Mouse (Mus musculus): ENCODE data around the gene Slc25a5.

Slc25a5 gene

DNA sequence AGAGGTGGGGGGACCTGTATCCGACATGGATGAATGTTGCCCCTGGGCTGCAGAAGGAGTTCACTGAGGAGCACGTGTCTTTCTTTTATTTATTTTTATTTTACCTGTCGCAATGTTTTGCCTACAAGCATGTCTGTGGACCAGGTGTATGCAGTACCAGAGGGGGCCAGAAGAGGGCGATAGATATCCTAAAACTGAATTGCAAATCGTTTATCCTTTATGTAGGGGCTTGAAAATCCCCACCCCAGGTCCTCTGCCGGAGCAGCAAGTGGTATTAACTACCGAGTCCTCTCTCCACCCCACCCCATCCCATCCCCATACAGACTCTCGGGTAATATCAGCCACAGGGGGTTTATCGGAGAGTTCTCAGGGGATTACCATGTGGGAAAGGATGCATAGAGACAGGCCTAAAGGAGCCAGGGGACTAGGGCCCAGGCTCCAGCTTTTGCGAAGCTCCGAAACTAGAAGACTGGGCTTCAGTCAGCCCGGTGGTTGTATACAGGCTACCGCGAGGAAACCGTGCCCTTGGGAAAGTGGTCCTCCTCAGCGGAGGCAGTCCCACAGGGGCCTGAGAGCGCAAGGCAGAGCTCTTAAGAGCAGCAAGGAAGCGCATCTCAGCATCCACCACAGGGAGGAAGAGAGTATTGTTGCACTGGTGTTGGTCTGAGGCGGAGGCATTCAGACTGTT lies 38.1 kb downstream of the Slc25a5 start:
- DNase-seq (ENCODE audit: low read depth in 1 of 2, low spot score in 2 of 2): peak in 1 of 2 experiments; percentile 32

GRCm38 (mm10) chrX:36837069-36837676 lies 41.7 kb downstream of the Slc25a5 start:
- no peak for DNase-seq (ENCODE audit: low read depth in 1 of 2, low spot score in 2 of 2)

GRCm38 (mm10) chrX:36839391-36839790 lies 43.9 kb downstream of the Slc25a5 start:
- DNase-seq (ENCODE audit: low read depth in 1 of 2, low spot score in 2 of 2): no peak

DNA sequence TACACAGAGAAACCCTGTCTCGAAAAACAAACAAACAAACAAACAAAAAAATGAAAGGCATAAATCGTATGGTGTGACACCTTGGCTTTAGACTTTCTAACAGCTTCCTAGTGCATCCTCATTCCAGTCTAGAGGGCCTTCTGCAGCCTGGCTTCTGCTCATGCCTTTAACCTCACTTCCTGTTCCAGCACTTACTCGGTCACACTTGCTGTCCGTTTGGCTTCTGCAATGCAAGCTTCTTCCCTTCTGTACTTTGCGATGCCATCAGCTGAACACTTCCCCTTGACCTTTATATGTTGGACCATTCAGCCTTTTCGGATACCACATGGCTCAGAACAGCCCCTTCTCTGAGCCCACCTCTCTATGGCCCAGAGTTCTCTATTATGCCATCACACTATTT lies 46.2 kb downstream of the Slc25a5 start:
- DNase-seq (ENCODE audit: low read depth in 1 of 2, low spot score in 2 of 2): no peak

GRCm38 (mm10) chrX:36843346-36843990 lies 48.0 kb downstream of the Slc25a5 start:
- DNase-seq (ENCODE audit: low read depth in 1 of 2, low spot score in 2 of 2): no peak

- no peak for DNase-seq (ENCODE audit: low read depth in 1 of 2, low spot score in 2 of 2)
Observed at GRCm38 (mm10) chrX:36847152-36847551, 51.7 kb downstream of the Slc25a5 start.
